Mouse (Mus musculus) liver, embryonic 11.5 days (tissue): ENCODE results near the gene Mak. TPM values are rescaled to one million over a fixed set of nuclear protein-coding genes. Genes with fewer than 3 reads are reported as not detected.

Experiments used
- ATAC-seq: fragments of 200-750 bp; cut with Nextera tagmentation; replicated peaks from 2 replicates; pipeline ENCODE4 v1.8.0; 2017; ENCODE audit warnings: moderate number of reproducible peaks, mild to moderate bottlenecking, moderate TSS enrichment, moderate library complexity; ENCODE audit not compliant: low FRiP score
- DNase-seq: peaks from one replicate; pipeline ENCODE4 v3.0.0-alpha.2; 2017; ENCODE audit warnings: low spot score
- H3K27ac ChIP-seq: fragments of 300-500 bp; sonication (generic); 2 replicates; pipeline ENCODE4 v1.5.1; 2014; ENCODE audit warnings: mild to moderate bottlenecking, low read depth, low read length, control low read depth
- H3K27me3 ChIP-seq: fragments of 300-500 bp; sonication (generic); replicated peaks from 2 replicates; pipeline ENCODE4 v1.6.1; 2014; ENCODE audit warnings: low read length, mixed read lengths; ENCODE audit not compliant: control insufficient read depth, insufficient read depth
- H3K36me3 ChIP-seq: fragments of 300-500 bp; sonication (generic); 2 replicates; pipeline ENCODE4 v1.6.1; 2014; ENCODE audit warnings: mild to moderate bottlenecking, low read length, moderate library complexity, mixed read lengths; ENCODE audit not compliant: control insufficient read depth, insufficient read depth
- H3K4me1 ChIP-seq: fragments of 300-500 bp; sonication (generic); replicated peaks from 2 replicates; pipeline ENCODE4 v1.6.1; 2014; ENCODE audit warnings: low read length, mixed read lengths; ENCODE audit not compliant: control insufficient read depth, insufficient read depth
- H3K4me2 ChIP-seq: fragments of 300-500 bp; sonication (generic); 2 replicates; pipeline ENCODE4 v1.6.1; 2014; ENCODE audit warnings: mild to moderate bottlenecking, control low read depth, moderate library complexity
- H3K4me3 ChIP-seq: fragments of 300-500 bp; sonication (generic); 2 replicates; pipeline ENCODE4 v1.5.1; 2014; ENCODE audit warnings: low read depth, low read length, control low read depth
- H3K9ac ChIP-seq: fragments of 300-500 bp; sonication (generic); 2 replicates; pipeline ENCODE4 v1.6.1; 2014; ENCODE audit warnings: low read depth, low read length, control low read depth
- H3K9me3 ChIP-seq: fragments of 300-500 bp; sonication (generic); 2 replicates; pipeline ENCODE4 v1.6.1; 2016; ENCODE audit warnings: low read length, inconsistent platforms, mixed read lengths; ENCODE audit not compliant: control insufficient read depth
- WGBS: fragments of 180-500 bp; shearing (Covaris S2); extraction: QIAGEN DNeasy Blood & Tissue Kit; methylation state at CpG from one replicate; pipeline ENCODE4 v1.1.7; 2014; 5-methylcytosine and 5-hydroxymethylcytosine counted together
- polyA plus RNA-seq: library from polyadenylated mRNA; unstranded; fragments of >200 nt; fragmentation: Nextera tagmentation; extraction: Ambion mirVana; gene quantifications from 2 replicates; pipeline ENCODE4 v1.2.1, GENCODE M21; 2014

Gene Mak
- polyA plus RNA-seq, 1 experiment from 2014 or later, result 0.56 TPM

- peak overlapping the region; percentile 17; the same call in 1 of the 2 replicates for H3K9ac ChIP-seq
- no peak overlapping the region for H3K4me2 ChIP-seq
- no peaks in the 10 kb centered on the region for H3K36me3 ChIP-seq
- H3K9me3 ChIP-seq, result no peaks in the 10 kb centered on the region
- DNase-seq (no peak), ATAC-seq (peak; percentile 80)
- 0 out of 2 replicates have a peak, but pooled peaks cover 6% of the 10 kb centered on the region for H3K4me1 ChIP-seq
- no peaks in the 10 kb centered on the region for H3K27me3 ChIP-seq
- 64% methylated on average over 12 of the region's 12 CpGs for WGBS
- H3K4me3 ChIP-seq, result no peak overlapping the region
- H3K27ac ChIP-seq, result peak overlapping the region; percentile 21; the same call in 1 of the 2 replicates
Observed at GRCm38 (mm10) chr13:41103841-41104525, 24.5 kb upstream of the Mak start.

- H3K9me3 ChIP-seq, result no peaks in the 10 kb centered on the region
- ATAC-seq, result no peak
Observed at GRCm38 (mm10) chr13:41100031-41100430, 20.5 kb upstream of the Mak start.

DNA sequence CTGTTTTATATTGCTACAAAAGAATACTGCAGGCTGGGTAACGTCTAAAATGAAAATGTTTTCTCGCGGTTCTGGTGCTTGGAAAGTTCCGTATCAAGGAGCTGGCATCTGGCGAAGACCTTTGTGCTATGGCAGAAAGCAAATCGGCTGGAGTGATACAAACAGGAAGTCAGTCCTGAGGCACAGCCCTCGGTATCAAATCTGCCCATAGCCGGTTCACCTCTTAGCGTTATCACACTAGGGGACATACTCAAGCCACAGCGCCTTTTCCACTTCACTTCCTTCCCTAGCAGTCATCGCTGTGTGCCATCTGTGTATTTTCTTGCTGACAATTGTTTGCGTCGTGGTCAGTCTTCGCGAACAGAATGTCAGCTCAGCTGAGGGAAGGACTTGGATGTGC is 18.8 kb upstream of the Mak start:
- H3K9me3 ChIP-seq, result no peaks in the 10 kb centered on the region
- ATAC-seq, result peak; percentile 45; the same call in 1 of the 2 replicates
- H3K36me3 ChIP-seq, result no peaks in the 10 kb centered on the region
- DNase-seq, result no peak
- no peak overlapping the region for H3K4me3 ChIP-seq
- H3K4me1 ChIP-seq, result peaks cover 4% of the 10 kb centered on the region; the same call in 1 of the 2 replicates
- 40% methylated on average over 15 of the region's 15 CpGs for WGBS
- H3K4me2 ChIP-seq, result peak overlapping the region; percentile 45
- H3K27ac ChIP-seq, result no peak overlapping the region
- H3K27me3 ChIP-seq, result no peaks in the 10 kb centered on the region
- no peak overlapping the region for H3K9ac ChIP-seq

More at GRCm38 (mm10) chr13:41100031-41100430, 20.5 kb upstream of the Mak start:
- Histone ChIP-seq H3K27ac (no peak overlapping the region), H3K27me3 (no peaks in the 10 kb centered on the region), H3K4me2 (no peak overlapping the region), H3K4me1 (peaks cover 10% of the 10 kb centered on the region; the same call in 1 of the 2 replicates), H3K4me3 (no peak overlapping the region), H3K9ac (no peak overlapping the region), H3K36me3 (no peaks in the 10 kb centered on the region)
- 90% methylated on average over 2 of the region's 2 CpGs for WGBS
- no peak for DNase-seq

DNA sequence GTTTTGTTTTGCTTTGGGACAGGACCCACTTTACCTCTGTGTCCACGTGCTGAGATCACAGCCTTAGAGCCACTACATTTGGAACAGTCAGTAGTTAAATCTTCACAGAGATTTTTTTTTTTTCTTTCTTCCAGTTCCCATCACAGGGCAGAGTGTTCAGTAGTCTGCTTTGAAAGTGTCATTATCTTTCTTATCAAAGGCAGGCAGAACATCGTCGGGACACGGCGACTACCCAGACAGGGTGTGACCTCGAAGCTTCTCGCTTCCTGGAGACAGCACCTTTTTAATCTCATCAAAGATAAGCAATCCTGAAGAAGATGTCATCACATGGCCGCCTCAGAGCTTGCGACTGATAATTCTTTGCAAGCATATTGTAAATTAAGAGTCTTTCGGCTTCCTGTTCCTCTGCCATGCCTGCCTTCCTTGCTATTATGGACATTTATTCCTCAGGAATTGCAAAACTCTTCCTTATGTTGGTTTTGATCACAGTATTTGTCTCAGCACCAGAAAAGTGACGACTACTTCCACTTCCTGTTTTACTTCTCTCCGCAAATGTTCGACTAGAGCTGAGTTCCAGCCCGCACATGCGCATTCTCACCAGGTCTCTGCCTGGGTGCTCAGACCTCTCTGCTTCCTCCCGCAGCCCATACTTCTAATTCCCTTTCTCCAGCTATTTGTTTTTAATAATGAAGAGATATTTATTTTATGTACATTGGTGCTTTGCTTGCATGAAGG is 18.0 kb upstream of the Mak start:
- DNase-seq, result no peak
- Histone ChIP-seq H3K9me3 (no peaks in the 10 kb centered on the region), H3K36me3 (no peaks in the 10 kb centered on the region), H3K4me1 (peaks cover 4% of the 10 kb centered on the region; the same call in 1 of the 2 replicates), H3K9ac (no peak overlapping the region), H3K4me3 (no peak overlapping the region), H3K4me2 (peak overlapping the region; percentile 45), H3K27ac (no peak overlapping the region), H3K27me3 (no peaks in the 10 kb centered on the region)
- ATAC-seq, result peak; percentile 57
- WGBS, result 20% methylated on average over 16 of the region's 16 CpGs

DNA sequence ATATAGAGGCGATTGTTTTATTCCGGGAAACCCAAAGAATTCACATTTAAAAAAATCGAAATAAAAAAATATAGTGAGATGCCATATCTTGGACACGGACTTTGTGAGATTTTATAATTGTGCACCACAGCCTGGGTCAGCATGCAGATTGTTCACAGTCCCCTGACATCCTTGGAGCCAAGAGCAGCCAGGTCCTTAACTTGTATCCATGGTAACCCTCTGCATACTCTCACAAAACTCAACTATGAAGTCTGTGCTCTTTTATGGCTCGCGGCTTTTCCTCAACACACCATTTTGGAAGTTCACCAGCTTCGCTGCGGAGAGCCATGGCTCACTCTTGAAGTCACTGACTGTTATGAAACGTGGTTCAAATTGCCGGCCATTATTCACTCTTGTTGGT is 14.7 kb upstream of the Mak start:
- Histone ChIP-seq H3K36me3 (no peaks in the 10 kb centered on the region), H3K4me3 (no peak overlapping the region), H3K27ac (no peak overlapping the region), H3K4me2 (no peak overlapping the region), H3K27me3 (peaks cover 4% of the 10 kb centered on the region; the same call in 1 of the 2 replicates), H3K4me1 (peaks cover 4% of the 10 kb centered on the region; the same call in 1 of the 2 replicates), H3K9me3 (no peaks in the 10 kb centered on the region), H3K9ac (no peak overlapping the region)
- ATAC-seq (no peak), DNase-seq (no peak)
- WGBS, result 79% methylated on average over 10 of the region's 10 CpGs

DNA sequence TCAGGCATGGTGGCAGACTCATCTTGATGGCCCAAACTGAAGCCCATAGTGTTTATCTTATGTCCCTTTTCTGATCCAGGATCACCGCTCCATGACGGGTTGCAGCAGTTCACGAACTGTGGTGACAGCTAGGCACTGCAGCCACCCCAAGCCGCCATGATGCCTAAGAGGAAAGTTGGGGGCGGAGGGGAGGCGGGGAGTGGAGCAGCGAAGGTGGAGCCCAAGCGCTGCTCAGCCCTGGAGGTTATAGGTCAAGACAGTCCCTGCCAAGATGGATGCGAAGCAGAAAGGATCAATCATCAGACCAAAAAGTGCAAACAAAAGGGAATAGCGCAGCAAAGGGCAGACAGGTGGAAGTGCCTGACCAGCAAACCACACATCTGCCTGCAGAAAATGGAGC is 11.8 kb upstream of the Mak start:
- 23% methylated on average over 10 of the region's 10 CpGs for WGBS
- Histone ChIP-seq H3K4me1 (no peaks in the 10 kb centered on the region), H3K9ac (no peak overlapping the region), H3K4me2 (peak overlapping the region; percentile 1; the same call in 1 of the 2 replicates), H3K4me3 (no peak overlapping the region), H3K27ac (no peak overlapping the region), H3K9me3 (no peaks in the 10 kb centered on the region), H3K36me3 (no peaks in the 10 kb centered on the region), H3K27me3 (peaks cover 4% of the 10 kb centered on the region; the same call in 1 of the 2 replicates)
- ATAC-seq (no peak), DNase-seq (no peak)

GRCm38 (mm10) chr13:41088746-41089145 is 9.2 kb upstream of the Mak start:
- Histone ChIP-seq H3K27me3 (peaks cover 4% of the 10 kb centered on the region; the same call in 1 of the 2 replicates), H3K27ac (no peak overlapping the region), H3K4me1 (no peaks in the 10 kb centered on the region), H3K36me3 (no peaks in the 10 kb centered on the region), H3K4me2 (no peak overlapping the region), H3K9ac (no peak overlapping the region), H3K4me3 (no peak overlapping the region), H3K9me3 (no peaks in the 10 kb centered on the region)
- DNase-seq (no peak), ATAC-seq (no peak)

DNA sequence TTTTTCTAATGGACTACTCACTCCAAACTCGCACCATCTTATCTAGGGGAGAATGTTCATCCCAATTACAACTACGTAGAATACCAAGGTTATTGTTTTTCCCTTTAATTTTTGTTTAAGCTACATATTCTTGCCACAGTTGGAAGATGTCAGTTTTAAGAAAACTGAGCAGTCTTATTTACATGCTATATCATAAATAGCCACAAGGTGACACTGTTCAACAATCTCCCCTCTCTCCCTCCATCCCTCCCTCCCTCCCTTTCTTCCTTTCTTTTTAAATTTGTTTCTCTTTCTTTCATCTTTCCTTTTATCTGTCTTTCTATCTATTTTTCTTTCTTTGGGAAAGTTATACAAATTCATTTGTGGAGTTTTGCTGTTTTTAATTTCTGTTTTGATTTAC is 5.6 kb upstream of the Mak start:
- ATAC-seq (no peak), DNase-seq (no peak)
- no peaks in the 10 kb centered on the region for H3K36me3 ChIP-seq
- H3K4me1 ChIP-seq, result no peaks in the 10 kb centered on the region
- H3K4me2 ChIP-seq, result no peak overlapping the region
- H3K27ac ChIP-seq, result no peak overlapping the region
- H3K9ac ChIP-seq, result no peak overlapping the region
- no peak overlapping the region for H3K4me3 ChIP-seq
- no peaks in the 10 kb centered on the region for H3K27me3 ChIP-seq
- no peaks in the 10 kb centered on the region for H3K9me3 ChIP-seq
- WGBS, result 16% methylated on average over 2 of the region's 2 CpGs
